Mouse (Mus musculus) hindbrain, embryonic 11.5 days (tissue): Measurements from ENCODE around the gene Ntf3. TPM values are rescaled to one million over a fixed set of nuclear protein-coding genes. Genes with fewer than 3 reads are reported as not detected.

Experiments
- ATAC-seq: fragments of 200-750 bp; cut with Nextera tagmentation; 2 replicates; pipeline ENCODE4 v1.8.0; 2017; ENCODE audit warnings: mild to moderate bottlenecking, moderate TSS enrichment, moderate library complexity; ENCODE audit not compliant: low FRiP score
- DNase-seq: peaks from one replicate; pipeline ENCODE4 v3.0.0-alpha.2; 2015; ENCODE audit warnings: low spot score
- H3K27ac ChIP-seq: fragments of 300-500 bp; sonication (generic); 2 replicates; pipeline ENCODE4 v1.5.1; 2014; ENCODE audit warnings: mild to moderate bottlenecking, low read depth, low read length
- H3K27me3 ChIP-seq: fragments of 300-500 bp; sonication (generic); 2 replicates; pipeline ENCODE4 v1.6.1; 2014; ENCODE audit warnings: mild to moderate bottlenecking, low read length, moderate library complexity, mixed read lengths; ENCODE audit not compliant: control insufficient read depth, insufficient read depth
- H3K36me3 ChIP-seq: fragments of 300-500 bp; sonication (generic); 2 replicates; pipeline ENCODE4 v1.6.1; 2014; ENCODE audit warnings: mild to moderate bottlenecking, low read length, moderate library complexity, mixed read lengths; ENCODE audit not compliant: control insufficient read depth, insufficient read depth
- H3K4me1 ChIP-seq: fragments of 300-500 bp; sonication (generic); replicated peaks from 2 replicates; pipeline ENCODE4 v1.6.1; 2014; ENCODE audit warnings: low read length, mixed read lengths; ENCODE audit not compliant: control insufficient read depth, insufficient read depth
- H3K4me2 ChIP-seq: fragments of 300-500 bp; sonication (generic); replicated peaks from 2 replicates; pipeline ENCODE4 v1.6.1; 2014; ENCODE audit warnings: mild to moderate bottlenecking, low read depth, low read length
- H3K4me3 ChIP-seq: fragments of 300-500 bp; sonication (generic); 2 replicates; pipeline ENCODE4 v1.5.1; 2014; ENCODE audit warnings: low read depth, low read length
- H3K9ac ChIP-seq: fragments of 300-500 bp; sonication (generic); 2 replicates; pipeline ENCODE4 v1.6.1; 2014; ENCODE audit warnings: low read depth, low read length
- H3K9me3 ChIP-seq: fragments of 300-500 bp; sonication (generic); 2 replicates; pipeline ENCODE4 v1.6.1; 2016; ENCODE audit warnings: low read length; ENCODE audit not compliant: control insufficient read depth
- WGBS: fragments of 180-500 bp; shearing (Covaris S2); extraction: QIAGEN DNeasy Blood & Tissue Kit; methylation state at CpG from one replicate; pipeline ENCODE4 v1.1.7; 2014; 5-methylcytosine and 5-hydroxymethylcytosine counted together
- polyA plus RNA-seq: library from polyadenylated mRNA; unstranded; fragments of >200 nt; fragmentation: Nextera tagmentation; extraction: Ambion mirVana; gene quantifications from 2 replicates; pipeline ENCODE4 v1.2.1, GENCODE M21; 2014

Ntf3 gene
- polyA plus RNA-seq, 1 experiment from 2014 or later = 5.8 TPM

DNA sequence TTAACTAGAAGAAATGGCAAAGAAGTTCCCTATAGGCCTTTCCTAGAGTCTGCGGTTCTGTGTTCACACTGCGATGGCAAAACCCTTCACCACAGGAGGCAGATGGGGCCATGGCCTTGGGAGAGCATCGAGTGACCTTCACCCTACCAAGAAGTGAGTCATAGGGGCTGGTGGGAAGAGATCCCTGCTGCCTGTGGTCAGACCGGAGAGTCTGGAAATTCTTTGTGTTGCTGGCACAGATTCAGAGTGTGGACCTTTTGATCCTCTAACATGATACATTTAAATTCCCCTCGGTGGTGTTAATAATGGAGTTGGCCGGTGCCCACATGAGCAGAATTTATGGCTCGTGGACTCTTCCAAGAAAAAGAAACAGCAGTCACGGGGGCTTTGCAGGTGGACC is 49.5 kb downstream of the Ntf3 start:
- ATAC-seq = no peak
- 82% methylated on average over 8 of the region's 8 CpGs for WGBS
- no peak overlapping the region for H3K9ac ChIP-seq

DNA sequence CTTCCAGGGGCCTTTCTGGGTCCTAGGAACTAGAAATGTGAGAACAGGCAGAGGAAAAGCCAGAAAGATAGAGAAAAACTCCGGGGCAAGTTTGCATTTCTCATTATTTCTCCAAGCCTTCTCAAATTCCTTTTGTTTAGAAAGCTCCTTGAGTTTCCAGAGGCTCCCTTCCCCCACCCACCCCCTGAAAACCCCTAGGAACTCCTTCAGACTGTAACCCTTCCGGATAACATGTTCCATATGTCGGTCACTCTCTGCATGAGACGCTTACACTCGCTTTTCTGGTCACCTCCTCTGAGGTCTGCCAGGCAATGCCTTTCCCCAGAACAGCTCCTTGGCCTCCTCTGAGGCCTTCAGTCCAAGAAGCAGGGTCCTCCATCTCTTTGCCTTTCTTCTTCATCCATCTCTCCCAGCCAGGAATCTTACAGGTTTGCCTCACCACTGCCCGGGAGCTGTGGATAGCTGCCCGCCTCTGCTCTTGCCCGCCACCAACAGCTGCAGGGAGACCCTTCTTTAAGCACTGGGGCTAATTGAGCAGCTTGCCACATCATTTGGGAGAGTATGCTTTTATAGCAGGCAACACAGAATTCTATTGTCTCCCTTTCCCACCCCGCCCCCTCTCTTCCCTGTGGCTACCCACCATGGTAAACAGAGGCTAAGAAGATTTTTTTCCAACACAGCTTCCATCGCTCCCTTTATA is 51.6 kb downstream of the Ntf3 start:
- H3K4me3 ChIP-seq = no peak overlapping the region
- no peak overlapping the region for H3K9ac ChIP-seq
- ATAC-seq = no peak
- 63% methylated on average over 10 of the region's 10 CpGs for WGBS
- H3K4me2 ChIP-seq = no peak overlapping the region
- 0 out of 2 replicates have a peak overlapping the region, but pooled peaks have one; percentile 24 for H3K27ac ChIP-seq
- no peaks in the 10 kb centered on the region for H3K27me3 ChIP-seq
- H3K9me3 ChIP-seq = no peaks in the 10 kb centered on the region
- peak; percentile 38 for DNase-seq
- no peaks in the 10 kb centered on the region; the same call in 1 of the 2 replicates for H3K4me1 ChIP-seq
- no peaks in the 10 kb centered on the region for H3K36me3 ChIP-seq

More for the DNA sequence above, 49.5 kb downstream of the Ntf3 start:
- Histone ChIP-seq H3K4me3 (no peak overlapping the region), H3K4me2 (no peak overlapping the region), H3K27me3 (no peaks in the 10 kb centered on the region), H3K27ac (no peak overlapping the region), H3K9me3 (no peaks in the 10 kb centered on the region), H3K4me1 (no peaks in the 10 kb centered on the region; the same call in 1 of the 2 replicates), H3K36me3 (no peaks in the 10 kb centered on the region)
- DNase-seq = no peak

DNA sequence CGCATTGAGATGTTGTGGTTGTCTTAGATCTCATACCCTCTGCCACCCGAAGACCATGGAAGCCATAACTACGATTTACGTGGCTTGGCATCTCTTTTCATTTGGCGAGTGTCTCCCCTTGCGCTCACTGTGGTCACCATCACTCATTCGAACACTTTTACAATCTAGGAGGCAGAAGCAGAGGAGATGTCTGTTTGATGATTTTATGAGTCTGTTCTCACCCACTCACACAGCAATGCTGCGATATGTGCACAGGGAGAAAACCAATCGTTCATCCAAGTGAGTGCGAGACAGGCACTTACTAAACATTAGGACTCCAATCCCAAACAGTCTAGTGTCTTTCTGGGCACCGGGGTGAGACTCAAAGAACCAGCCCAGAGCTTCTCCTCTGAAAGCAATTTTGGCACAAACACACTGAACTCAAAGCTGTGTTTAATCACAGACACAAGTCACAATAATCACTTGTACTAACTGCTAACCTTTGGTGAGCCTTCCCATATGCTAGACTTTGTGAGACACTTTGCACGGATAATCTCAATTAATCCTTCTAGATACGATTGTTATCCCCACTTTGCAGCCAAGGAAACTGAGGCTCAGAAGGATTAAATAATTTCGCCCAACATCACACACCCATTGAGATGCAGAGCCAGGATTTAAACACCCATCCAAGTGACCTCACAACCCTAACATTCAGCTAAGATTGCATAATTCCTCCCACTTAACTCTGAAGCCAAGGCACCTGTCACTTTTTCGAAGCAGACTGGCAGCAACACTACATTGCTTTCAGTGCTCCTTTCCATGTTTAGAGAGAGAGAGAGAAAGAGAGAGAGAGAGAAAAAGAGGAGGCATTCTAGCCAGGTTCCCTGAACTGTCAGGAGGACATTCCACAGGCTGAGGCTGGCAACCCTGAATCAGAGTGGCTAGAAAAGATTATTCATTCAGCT is 55.5 kb downstream of the Ntf3 start:
- H3K9me3 ChIP-seq = no peaks in the 10 kb centered on the region
- H3K36me3 ChIP-seq = no peaks in the 10 kb centered on the region
- H3K4me3 ChIP-seq = no peak overlapping the region
- H3K27me3 ChIP-seq = no peaks in the 10 kb centered on the region
- no peak for DNase-seq
- 92% methylated on average over 15 of the region's 15 CpGs for WGBS
- no peak for ATAC-seq
- no peak overlapping the region for H3K9ac ChIP-seq
- H3K4me1 ChIP-seq = no peaks in the 10 kb centered on the region; the same call in 1 of the 2 replicates
- no peak overlapping the region for H3K4me2 ChIP-seq
- H3K27ac ChIP-seq = no peak overlapping the region

DNA sequence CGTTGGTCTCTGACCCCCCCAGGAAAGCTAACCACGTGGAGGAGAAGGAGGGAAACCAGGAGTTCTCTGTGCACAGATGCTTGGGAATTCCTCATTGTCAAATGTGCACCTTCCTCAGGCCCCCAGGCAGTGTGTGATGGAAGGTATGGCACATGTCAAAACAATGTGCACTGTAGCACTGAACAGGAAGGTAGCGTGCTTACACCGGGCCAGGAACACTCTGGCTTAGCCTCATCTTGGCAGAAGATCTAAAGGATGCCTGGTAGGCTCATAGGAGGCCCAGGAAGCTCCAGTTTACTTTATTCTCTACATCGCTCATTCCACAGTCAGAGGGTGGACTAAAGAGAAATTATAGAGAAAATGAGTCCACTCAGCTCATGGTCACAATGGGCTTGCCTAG is 57.5 kb downstream of the Ntf3 start:
- Histone ChIP-seq H3K9ac (no peak overlapping the region), H3K27ac (no peak overlapping the region), H3K36me3 (no peaks in the 10 kb centered on the region), H3K4me1 (no peaks in the 10 kb centered on the region), H3K27me3 (no peaks in the 10 kb centered on the region), H3K4me2 (no peak overlapping the region), H3K9me3 (no peaks in the 10 kb centered on the region), H3K4me3 (no peak overlapping the region)
- DNase-seq (no peak), ATAC-seq (no peak)
- 81% methylated on average over 5 of the region's 5 CpGs for WGBS

DNA sequence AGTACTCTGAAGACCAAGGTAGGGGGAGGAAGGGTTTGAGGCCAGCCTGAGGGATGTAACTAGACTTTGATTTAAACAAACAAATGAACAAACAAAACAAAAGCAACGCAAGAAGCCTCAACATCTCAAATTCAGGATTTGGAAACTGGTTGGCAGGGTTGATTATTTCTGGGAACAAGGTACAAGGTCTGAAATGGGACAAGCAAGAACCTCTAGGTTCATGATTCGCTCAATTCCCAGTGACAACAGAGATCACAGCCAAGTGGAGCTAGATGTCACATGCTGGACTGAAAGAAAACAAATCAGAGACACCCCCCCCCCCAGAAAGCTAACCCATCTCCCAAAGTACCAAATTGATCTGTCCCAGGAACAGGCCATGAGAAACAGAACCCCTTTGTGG is 57.9 kb downstream of the Ntf3 start:
- Histone ChIP-seq H3K4me1 (no peaks in the 10 kb centered on the region), H3K9ac (no peak overlapping the region), H3K27me3 (no peaks in the 10 kb centered on the region), H3K27ac (no peak overlapping the region), H3K4me2 (no peak overlapping the region), H3K9me3 (no peaks in the 10 kb centered on the region), H3K36me3 (no peaks in the 10 kb centered on the region), H3K4me3 (no peak overlapping the region)
- DNase-seq (no peak), ATAC-seq (no peak)
- WGBS = 84% methylated on average over 2 of the region's 2 CpGs

DNA sequence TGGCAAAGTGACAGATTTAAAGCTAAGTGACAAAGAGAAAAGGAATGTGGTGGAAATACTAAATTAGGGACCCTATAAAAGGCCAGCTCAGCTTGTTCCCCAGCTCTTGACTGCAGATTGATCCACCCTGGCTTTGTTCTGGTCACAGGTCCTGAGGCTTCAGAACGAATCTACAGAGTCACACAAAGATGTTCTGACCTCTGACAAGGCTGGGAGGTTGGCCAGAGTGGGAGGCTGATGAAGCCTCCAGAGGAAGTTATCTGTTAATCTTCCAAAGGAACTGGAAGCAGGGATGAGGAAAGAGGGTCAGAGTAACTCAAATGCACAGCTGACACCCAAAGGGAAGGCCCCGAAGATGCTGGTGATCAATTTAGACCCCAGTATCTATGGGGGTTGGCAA is 59.3 kb downstream of the Ntf3 start:
- no peaks in the 10 kb centered on the region for H3K36me3 ChIP-seq
- no peak overlapping the region for H3K27ac ChIP-seq
- H3K27me3 ChIP-seq = no peaks in the 10 kb centered on the region
- H3K9me3 ChIP-seq = no peaks in the 10 kb centered on the region
- no peak overlapping the region for H3K9ac ChIP-seq
- no peak for DNase-seq
- WGBS = 84% methylated on average over 2 of the region's 2 CpGs
- no peak overlapping the region for H3K4me2 ChIP-seq
- H3K4me1 ChIP-seq = no peaks in the 10 kb centered on the region
- H3K4me3 ChIP-seq = no peak overlapping the region
- no peak for ATAC-seq

DNA sequence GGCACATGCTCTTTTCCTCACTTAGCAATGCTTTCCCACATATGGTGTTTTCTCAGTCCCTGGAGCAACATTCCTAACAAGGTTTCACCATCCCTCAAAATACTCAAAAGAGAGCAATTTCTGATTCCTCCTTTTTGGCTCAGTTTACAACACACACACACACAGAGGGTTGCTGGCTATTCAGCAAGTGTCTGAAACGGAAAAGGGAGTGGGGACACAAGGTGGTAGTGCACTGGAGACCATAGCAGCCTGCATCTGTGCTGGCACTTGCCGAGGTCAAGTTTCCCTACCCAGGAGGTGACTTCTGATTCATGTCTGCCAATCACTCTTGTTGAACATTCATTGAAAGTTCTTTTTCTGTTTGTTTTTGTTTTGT is 59.9 kb downstream of the Ntf3 start:
- H3K4me1 ChIP-seq = no peaks in the 10 kb centered on the region
- no peak overlapping the region for H3K4me2 ChIP-seq
- H3K9me3 ChIP-seq = no peaks in the 10 kb centered on the region
- no peak overlapping the region for H3K4me3 ChIP-seq
- ATAC-seq (no peak), DNase-seq (no peak)
- H3K36me3 ChIP-seq = no peaks in the 10 kb centered on the region
- 67% methylated on average over 2 of the region's 2 CpGs for WGBS
- H3K27me3 ChIP-seq = no peaks in the 10 kb centered on the region
- no peak overlapping the region for H3K27ac ChIP-seq
- no peak overlapping the region for H3K9ac ChIP-seq

DNA sequence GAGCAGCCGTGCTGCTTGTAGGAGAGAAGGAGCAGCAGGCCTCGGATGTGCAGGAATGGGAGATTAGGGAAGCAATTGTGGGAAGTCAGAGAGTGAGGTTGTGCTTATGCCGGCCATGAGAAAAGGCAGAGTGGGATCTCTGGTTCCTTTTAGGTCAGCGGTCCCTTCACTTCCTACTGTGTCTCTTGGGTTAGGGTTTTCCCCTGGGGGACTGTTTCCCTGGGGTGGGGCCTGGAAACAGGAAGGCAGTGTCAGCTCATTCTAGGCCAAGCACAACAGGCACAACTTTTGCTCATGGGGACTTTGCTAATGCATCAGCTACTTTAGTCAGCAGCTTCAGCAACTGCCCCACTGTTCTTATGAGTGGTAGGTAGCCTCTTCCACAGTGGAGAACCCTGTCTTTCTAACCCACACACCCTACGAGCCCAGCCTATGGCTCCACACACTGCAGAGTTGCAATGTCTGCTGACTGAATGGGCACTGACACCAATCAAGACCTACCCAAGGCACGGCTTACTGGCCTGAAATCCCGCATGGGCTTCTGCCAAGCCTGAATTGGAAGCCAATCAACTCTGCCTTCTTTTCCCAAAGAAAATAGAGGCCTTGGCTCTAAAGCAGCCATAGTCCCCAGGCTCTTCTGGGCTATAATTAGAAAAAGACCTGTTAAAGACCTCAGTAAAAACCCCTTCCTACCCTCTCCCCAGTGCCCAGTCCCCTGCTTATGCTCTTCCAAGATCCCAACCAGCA is 60.5 kb downstream of the Ntf3 start:
- ATAC-seq (no peak), DNase-seq (no peak)
- Histone ChIP-seq H3K36me3 (no peaks in the 10 kb centered on the region), H3K4me3 (no peak overlapping the region), H3K4me2 (no peak overlapping the region), H3K27ac (no peak overlapping the region; the same call in 1 of the 2 replicates), H3K9ac (no peak overlapping the region), H3K9me3 (no peaks in the 10 kb centered on the region), H3K4me1 (no peaks in the 10 kb centered on the region), H3K27me3 (no peaks in the 10 kb centered on the region)
- 81% methylated on average over 7 of the region's 7 CpGs for WGBS
